Mouse (Mus musculus) cerebellum, adult (tissue): ENCODE measurements around the gene Rpl21.
"Not testable (repeated sequence)": the region's sequence is repeated elsewhere in the genome, so short reads cannot be mapped to it uniquely, and the experiment has no call there.

ENCODE experiments used
- ATAC-seq: cut with Nextera tagmentation; 2 replicates; pipeline ENCODE4 v1.9.2; 2017; ENCODE audit warnings: mild to moderate bottlenecking, moderate library complexity, mixed read lengths; ENCODE audit not compliant: insufficient number of reproducible peaks, low FRiP score, low TSS enrichment

The Rpl21 gene

DNA sequence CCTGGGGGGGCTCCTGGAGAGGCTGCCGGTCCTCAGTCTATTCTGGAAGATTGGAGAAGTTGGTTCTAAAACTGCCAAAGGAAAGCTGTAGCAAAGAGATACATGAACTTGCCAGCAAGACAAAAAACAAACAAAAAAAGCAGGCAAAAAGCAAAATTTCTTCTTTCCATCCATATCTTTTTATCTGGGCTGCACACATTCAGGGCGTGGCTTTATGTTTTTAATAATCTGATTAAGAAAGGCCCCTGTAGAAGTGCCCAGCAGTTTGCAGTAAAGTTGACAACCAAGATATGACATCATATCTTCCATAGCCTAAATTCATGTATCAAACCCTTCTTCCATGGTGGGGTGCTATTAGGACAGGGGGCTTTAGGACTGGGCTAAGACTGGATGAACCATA is 33.6 kb downstream of the Rpl21 start:
- ATAC-seq = no peak

DNA sequence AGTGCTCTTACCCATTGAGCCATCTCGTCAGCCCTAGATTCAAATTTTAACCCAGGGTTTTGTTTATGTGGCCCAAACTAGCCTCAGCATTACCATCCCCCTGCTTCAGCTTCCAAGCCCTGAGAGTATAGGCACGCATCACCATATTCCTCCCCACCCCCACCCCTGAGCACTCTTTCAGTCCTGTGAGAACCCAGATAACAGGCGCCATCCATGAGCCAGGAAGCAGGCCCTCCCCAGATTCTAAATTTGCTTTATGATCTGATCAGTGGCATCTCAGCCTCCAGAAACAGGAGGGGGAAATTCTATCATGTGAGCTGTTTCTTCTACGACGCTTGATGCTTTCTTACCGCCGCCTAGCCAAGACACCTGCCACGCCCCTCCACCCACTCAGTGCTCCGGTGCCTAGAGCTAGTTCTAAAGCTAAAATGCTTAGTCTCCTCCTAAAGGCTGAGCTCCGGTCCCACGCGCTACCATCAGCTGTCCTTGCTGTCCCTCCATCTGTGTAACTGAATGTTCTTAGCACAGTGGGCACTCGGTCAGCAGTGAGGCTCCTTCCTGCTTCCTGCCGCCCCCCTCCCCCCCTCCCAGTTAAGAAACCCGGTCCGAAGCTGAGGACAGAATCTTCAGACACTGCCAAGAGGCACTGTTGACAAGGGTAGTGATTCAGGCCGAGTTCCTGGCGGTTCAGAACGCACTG is 34.7 kb downstream of the Rpl21 start:
- no peak for ATAC-seq

DNA sequence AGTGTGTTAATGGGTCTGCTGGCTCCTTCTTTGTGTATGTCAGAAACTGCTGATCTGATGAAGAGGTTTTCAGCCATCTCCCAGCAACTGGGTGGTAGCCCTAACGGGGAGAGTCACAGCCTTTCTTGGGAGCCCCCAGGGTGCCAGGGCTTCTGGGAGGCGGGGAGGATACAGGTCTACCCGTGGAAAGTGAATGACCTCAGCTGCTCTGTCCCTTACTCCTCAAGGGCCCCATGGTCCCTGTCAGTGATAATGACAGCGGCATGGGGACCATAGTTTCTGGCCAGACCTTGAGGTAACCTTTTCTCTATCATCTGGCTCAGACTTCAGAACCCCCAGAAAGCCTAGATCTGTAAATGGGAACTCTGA is 35.2 kb downstream of the Rpl21 start:
- ATAC-seq = no peak

DNA sequence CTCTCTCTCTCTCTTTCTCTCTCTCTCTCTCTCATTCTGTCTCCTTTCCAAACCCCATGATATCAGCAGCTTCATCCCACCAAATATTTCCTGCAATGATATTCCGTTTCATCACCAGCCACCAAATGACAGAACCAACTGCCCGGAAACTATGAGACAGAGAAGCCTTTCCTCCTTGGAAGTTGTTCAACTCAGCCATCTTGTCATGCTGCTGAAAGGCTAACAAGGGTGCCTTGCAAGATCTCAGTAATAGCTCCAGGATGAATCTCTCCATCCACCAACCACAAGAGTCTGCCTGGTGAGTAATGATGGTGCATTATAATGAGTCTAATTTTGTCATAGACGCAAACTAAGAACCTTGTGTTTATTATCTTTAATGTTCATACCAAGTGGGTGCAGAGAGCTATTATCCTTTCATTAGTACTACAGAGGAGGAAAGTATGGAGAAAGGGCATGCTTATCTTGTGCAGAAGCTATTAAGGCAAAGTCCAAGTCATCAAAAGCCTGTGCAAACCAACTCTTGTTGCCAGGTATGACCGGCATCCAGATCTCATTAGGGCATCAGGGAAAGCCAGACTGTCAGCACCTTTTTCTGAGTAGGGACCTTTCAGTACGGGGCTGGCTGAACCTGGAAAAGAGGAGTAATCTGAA is 40.4 kb downstream of the Rpl21 start:
- no peak for ATAC-seq

DNA sequence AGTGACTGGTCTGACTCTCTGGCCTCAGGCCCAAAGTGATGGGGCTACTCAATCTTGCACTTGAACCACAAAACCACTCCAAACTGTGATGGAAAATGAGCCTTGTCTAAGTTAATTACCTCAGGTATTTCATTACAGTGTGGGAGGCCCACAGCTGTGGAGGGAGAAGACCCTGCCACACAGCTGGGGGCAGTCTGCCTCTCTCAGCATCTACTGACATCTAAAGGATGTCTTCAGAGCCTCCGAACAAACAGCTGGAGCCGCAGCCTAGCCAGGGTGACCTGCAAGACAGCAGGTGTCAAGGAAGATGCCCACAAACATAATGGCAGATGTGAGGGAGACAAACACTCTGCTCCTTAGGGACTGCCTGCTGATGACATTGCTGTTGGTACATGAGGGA is 43.3 kb downstream of the Rpl21 start:
- ATAC-seq = no peak

DNA sequence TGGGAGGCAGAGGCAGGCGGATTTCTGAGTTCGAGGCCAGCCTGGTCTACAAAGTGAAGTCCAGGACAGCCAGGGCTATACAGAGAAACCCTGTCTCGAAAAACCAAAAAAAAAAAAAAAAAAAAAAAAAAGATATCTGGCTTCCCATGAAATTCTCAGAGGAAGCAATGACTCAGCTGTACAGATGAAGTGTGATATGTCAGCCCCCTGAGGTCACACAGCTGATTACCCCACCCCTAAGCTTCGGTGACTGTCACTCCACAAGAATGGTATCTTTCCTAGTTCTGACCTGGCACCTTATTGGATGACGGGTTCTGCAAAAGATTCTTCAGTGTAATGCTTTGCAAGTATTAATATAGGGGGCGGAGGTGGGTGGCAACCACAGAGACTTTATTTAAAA is 45.2 kb downstream of the Rpl21 start:
- not testable (repeated sequence) for ATAC-seq

DNA sequence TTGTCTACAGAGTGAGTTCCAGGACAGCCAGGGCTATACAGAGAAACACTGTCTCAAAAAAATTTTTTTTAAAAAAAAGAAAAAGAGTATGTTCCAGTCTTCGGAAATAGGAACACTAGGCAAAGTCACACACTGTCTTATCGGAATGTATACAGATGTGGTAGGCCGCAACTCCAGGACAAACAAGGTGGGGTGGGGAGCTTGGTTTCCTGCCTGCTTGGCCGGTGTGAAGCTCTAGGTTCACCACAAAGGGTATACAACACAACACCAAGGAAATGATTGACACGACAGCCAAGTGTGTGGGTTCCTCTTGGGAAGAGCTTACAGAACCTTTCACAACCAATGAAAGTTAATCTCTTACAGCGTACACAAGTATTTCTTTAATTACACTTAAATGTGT is 49.6 kb downstream of the Rpl21 start:
- no peak for ATAC-seq

DNA sequence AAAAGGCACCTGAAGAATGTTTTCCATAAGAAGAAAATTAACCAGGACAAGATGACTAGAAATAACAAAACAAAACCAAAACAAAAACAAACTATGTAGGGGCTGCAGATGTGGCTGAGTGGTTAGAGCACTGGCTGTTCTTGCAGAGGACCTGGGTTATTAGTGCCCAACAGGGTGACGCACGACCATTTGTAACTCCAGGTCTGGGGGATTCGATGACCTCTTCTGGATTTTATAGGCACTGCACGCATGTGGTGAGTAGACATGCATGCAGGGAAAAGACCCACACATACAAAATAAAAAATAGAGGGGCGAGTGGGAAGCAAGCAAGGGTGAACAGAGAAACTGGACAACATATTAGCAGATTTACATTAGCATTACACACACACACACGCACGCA is 50.4 kb downstream of the Rpl21 start:
- no peak for ATAC-seq

DNA sequence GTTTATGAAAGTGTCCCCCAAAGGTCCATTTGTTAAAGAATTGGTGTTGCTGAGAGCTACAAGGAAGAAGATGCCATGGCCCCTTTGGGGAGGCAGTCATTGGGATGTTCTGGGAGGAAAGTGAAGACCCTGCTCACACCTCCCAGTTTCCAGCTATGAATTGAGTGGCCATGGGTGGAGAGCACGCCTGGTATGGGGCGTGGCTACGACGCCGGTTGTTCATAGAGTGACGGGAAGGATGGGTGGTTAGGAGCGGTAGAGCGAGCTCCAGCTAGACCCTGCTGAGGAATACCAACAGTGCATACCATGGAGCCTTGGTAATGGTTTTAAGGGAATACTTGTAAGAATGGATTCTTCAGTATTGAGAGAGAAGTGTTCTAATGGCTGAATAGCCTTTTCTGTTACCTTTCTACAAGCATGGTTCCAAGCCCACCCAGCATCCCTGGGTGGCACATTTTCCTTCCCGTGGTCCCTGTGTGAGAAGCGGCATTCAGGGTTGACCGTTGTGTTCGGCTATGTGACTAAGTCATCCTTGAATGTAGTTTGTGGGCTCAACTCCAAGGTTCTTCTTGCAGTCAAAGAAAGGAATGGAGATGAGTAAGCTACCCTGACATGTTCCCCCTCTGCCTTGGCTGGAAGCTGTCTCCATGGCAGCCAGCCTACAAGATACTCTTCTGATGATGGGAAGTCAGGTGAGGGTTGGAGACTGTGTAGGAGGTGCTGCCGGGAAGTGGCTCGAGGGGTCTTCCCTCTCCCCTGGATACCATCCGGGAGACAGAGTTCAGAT is 51.0 kb downstream of the Rpl21 start:
- no peak for ATAC-seq
